Mouse (Mus musculus): ENCODE results near the gene 4933402N03Rik. TPM values are rescaled to one million over a fixed set of nuclear protein-coding genes. Genes with fewer than 3 reads are reported as not detected.

Gene 4933402N03Rik
- not detected in 2 replicates for polyA plus RNA-seq (2011; ENCODE audit: insufficient read depth, insufficient read length, low replicate concordance, missing spikeins)

DNA sequence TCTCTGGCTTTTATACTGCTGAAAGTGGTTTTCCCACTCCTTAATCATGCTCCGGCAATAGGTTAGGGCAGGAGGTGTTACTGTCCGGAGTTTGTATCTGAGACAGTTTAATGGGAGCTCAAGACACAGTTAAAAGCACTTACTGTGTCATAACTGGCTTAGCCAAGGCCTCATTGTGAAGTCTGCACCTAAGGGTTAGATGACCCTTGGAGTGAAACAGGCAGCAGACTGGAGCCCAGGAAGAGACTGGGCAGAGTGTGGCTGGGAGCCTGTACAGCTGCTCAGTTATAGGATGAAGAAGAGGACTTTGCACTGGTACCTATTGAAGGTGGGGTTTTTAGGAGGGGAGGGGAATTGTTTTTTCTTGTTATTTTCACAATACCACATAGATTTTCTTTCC is at the start of gene 4933402N03Rik:
Gene 4933402N03Rik (minus strand): TSS at position 101 of the 400 bp plus-strand sequence.
- Histone ChIP-seq H3K4me1 (ENCODE audit: control insufficient read depth, insufficient read depth, low read length) (no peaks in the 10 kb centered on the region), H3K4me3 (replicated peaks; ENCODE audit: control insufficient read depth, low read depth, low read length) (no peak within 1 kb of the TSS), H3K27ac (ENCODE audit: control insufficient read depth, insufficient read depth, low read depth, low read length, poor library complexity) (no peak within 1 kb of the TSS)
- TF ChIP-seq POLR2A (IDR thresholded peaks at IDR 0.05; ENCODE audit: borderline replicate concordance, control insufficient read depth, low read depth, low read length) (no peak), CTCF (IDR thresholded peaks at IDR 0.05; ENCODE audit: control insufficient read depth, insufficient read depth, low read length) (no peak)
- 84% methylated on average over 2 of the region's 2 CpGs for WGBS

- WGBS, result 89% methylated on average over 14 of the region's 14 CpGs
Measured at GRCm38 (mm10) chr7:131187996-131188395, 41.9 kb upstream of the 4933402N03Rik start.

DNA sequence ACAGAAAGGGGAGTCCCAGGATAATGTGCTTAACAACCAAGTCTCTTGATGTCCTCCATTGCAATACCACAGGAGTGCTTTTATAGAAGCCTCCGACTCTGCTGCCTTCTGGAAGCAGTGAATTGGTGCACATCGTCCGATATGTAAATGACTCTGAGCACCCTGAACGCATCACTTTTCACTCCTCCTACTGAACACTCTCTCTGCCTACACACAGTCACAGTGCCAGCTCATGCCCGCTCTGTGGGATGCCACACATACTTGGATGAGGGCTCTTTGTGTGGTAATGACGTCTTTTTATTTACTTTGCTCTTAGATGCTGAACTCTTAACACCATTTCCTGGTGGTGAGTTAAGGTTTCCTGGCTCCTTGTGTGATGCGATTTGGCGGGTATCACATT is 40.9 kb upstream of the 4933402N03Rik start:
- WGBS, result 61% methylated on average over 8 of the region's 8 CpGs
- no peaks in the 10 kb centered on the region for H3K4me1 ChIP-seq (ENCODE audit: control insufficient read depth, insufficient read depth, low read length)
- no peak for TF ChIP-seq CTCF (IDR thresholded peaks at IDR 0.05; ENCODE audit: control insufficient read depth, insufficient read depth, low read length)
- no peak for TF ChIP-seq POLR2A (IDR thresholded peaks at IDR 0.05; ENCODE audit: borderline replicate concordance, control insufficient read depth, low read depth, low read length)
- no peak overlapping the region for H3K4me3 ChIP-seq (replicated peaks; ENCODE audit: control insufficient read depth, low read depth, low read length)
- no peak overlapping the region for H3K27ac ChIP-seq (ENCODE audit: control insufficient read depth, insufficient read depth, low read depth, low read length, poor library complexity)

More at GRCm38 (mm10) chr7:131187996-131188395, 41.9 kb upstream of the 4933402N03Rik start:
- no peaks in the 10 kb centered on the region for H3K4me1 ChIP-seq (ENCODE audit: control insufficient read depth, insufficient read depth, low read length)
- H3K27ac ChIP-seq (ENCODE audit: control insufficient read depth, insufficient read depth, low read depth, low read length, poor library complexity), result no peak overlapping the region
- no peak for TF ChIP-seq POLR2A (IDR thresholded peaks at IDR 0.05; ENCODE audit: borderline replicate concordance, control insufficient read depth, low read depth, low read length)
- no peak for TF ChIP-seq CTCF (IDR thresholded peaks at IDR 0.05; ENCODE audit: control insufficient read depth, insufficient read depth, low read length)
- no peak overlapping the region for H3K4me3 ChIP-seq (replicated peaks; ENCODE audit: control insufficient read depth, low read depth, low read length)

- WGBS, result 61% methylated on average over 8 of the region's 8 CpGs
- no peak for TF ChIP-seq CTCF (IDR thresholded peaks at IDR 0.05; ENCODE audit: control insufficient read depth, insufficient read depth, low read length)
- no peak for TF ChIP-seq POLR2A (IDR thresholded peaks at IDR 0.05; ENCODE audit: borderline replicate concordance, control insufficient read depth, low read depth, low read length)
- Histone ChIP-seq H3K27ac (ENCODE audit: control insufficient read depth, insufficient read depth, low read depth, low read length, poor library complexity) (no peak overlapping the region), H3K4me1 (ENCODE audit: control insufficient read depth, insufficient read depth, low read length) (no peaks in the 10 kb centered on the region), H3K4me3 (replicated peaks; ENCODE audit: control insufficient read depth, low read depth, low read length) (no peak overlapping the region)
Measured at GRCm38 (mm10) chr7:131184339-131184738, 38.2 kb upstream of the 4933402N03Rik start.

- H3K4me3 ChIP-seq (replicated peaks; ENCODE audit: control insufficient read depth, low read depth, low read length), result no peak overlapping the region
- no peaks in the 10 kb centered on the region for H3K4me1 ChIP-seq (ENCODE audit: control insufficient read depth, insufficient read depth, low read length)
- 43% methylated on average over 4 of the region's 4 CpGs for WGBS
- no peak overlapping the region for H3K27ac ChIP-seq (ENCODE audit: control insufficient read depth, insufficient read depth, low read depth, low read length, poor library complexity)
- TF ChIP-seq POLR2A (IDR thresholded peaks at IDR 0.05; ENCODE audit: borderline replicate concordance, control insufficient read depth, low read depth, low read length) (no peak), CTCF (IDR thresholded peaks at IDR 0.05; ENCODE audit: control insufficient read depth, insufficient read depth, low read length) (peak; percentile 52; the same call in 1 of the 2 replicates)
Measured at GRCm38 (mm10) chr7:131182685-131183084, 36.6 kb upstream of the 4933402N03Rik start.

GRCm38 (mm10) chr7:131174121-131174520 is 28.0 kb upstream of the 4933402N03Rik start, which contains the start of gene 5430419D17Rik:
5430419D17Rik (plus strand) TSS chr7:131174402.
- 76% methylated on average over 9 of the region's 9 CpGs for WGBS
- TF ChIP-seq POLR2A (IDR thresholded peaks at IDR 0.05; ENCODE audit: borderline replicate concordance, control insufficient read depth, low read depth, low read length) (no peak), CTCF (IDR thresholded peaks at IDR 0.05; ENCODE audit: control insufficient read depth, insufficient read depth, low read length) (no peak)
- no peak within 1 kb of the TSS for H3K27ac ChIP-seq (ENCODE audit: control insufficient read depth, insufficient read depth, low read depth, low read length, poor library complexity)
- H3K4me1 ChIP-seq (ENCODE audit: control insufficient read depth, insufficient read depth, low read length), result no peaks in the 10 kb centered on the region
- H3K4me3 ChIP-seq (replicated peaks; ENCODE audit: control insufficient read depth, low read depth, low read length), result no peak within 1 kb of the TSS

DNA sequence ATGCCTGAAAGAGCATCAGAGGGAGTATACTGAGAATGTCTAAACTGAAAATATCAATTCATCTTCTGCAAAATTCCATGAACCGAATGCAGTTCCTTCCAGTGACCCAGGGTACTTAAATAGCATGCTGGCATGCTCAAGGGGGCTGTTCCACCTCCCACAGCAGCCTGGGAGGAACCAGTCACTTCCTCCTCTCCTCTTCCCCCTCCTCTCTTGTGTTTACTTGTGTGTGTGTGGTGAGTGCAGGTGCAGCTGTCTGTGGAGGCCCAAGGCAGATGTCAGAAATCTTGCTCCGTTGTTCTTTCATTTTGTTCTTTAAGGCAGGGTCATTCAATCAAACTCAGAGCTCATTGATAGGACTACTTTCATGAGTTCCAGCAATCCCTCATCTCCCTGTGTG is 23.0 kb upstream of the 4933402N03Rik start:
- TF ChIP-seq POLR2A (IDR thresholded peaks at IDR 0.05; ENCODE audit: borderline replicate concordance, control insufficient read depth, low read depth, low read length), result no peak
- no peak overlapping the region for H3K4me3 ChIP-seq (replicated peaks; ENCODE audit: control insufficient read depth, low read depth, low read length)
- 4% methylated on average over 2 of the region's 2 CpGs for WGBS
- no peaks in the 10 kb centered on the region for H3K4me1 ChIP-seq (ENCODE audit: control insufficient read depth, insufficient read depth, low read length)
- no peak overlapping the region for H3K27ac ChIP-seq (ENCODE audit: control insufficient read depth, insufficient read depth, low read depth, low read length, poor library complexity)

GRCm38 (mm10) chr7:131167771-131168170 is 21.7 kb upstream of the 4933402N03Rik start:
- H3K4me1 ChIP-seq (ENCODE audit: control insufficient read depth, insufficient read depth, low read length), result no peaks in the 10 kb centered on the region
- no peak for TF ChIP-seq CTCF (IDR thresholded peaks at IDR 0.05; ENCODE audit: control insufficient read depth, insufficient read depth, low read length)
- no peak for TF ChIP-seq POLR2A (IDR thresholded peaks at IDR 0.05; ENCODE audit: borderline replicate concordance, control insufficient read depth, low read depth, low read length)

DNA sequence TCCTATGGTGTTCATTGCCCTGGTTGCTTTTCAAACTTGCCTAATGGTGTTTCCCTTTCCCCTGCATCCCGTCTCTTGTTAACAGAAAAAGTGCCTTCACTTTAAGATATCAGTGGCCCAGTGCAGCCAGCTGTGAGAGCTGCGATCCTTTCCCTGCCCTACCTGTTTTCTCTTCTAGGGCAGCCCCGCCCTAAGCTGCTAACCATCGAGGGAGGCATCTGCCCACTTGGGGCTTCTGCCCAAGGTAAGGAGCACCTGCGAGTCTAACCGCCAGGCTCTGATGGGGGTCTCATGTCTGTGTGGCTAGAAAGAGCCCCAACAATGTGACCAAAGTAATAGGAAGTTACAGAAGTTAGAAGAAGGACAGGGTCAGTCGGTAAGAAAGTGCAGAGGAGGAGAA is 16.1 kb upstream of the 4933402N03Rik start:
- H3K4me3 ChIP-seq (replicated peaks; ENCODE audit: control insufficient read depth, low read depth, low read length), result no peak overlapping the region
- WGBS, result 51% methylated on average over 7 of the region's 7 CpGs
- no peaks in the 10 kb centered on the region for H3K4me1 ChIP-seq (ENCODE audit: control insufficient read depth, insufficient read depth, low read length)
- TF ChIP-seq CTCF (IDR thresholded peaks at IDR 0.05; ENCODE audit: control insufficient read depth, insufficient read depth, low read length) (no peak), POLR2A (IDR thresholded peaks at IDR 0.05; ENCODE audit: borderline replicate concordance, control insufficient read depth, low read depth, low read length) (no peak)
- no peak overlapping the region for H3K27ac ChIP-seq (ENCODE audit: control insufficient read depth, insufficient read depth, low read depth, low read length, poor library complexity)

More at GRCm38 (mm10) chr7:131167771-131168170, 21.7 kb upstream of the 4933402N03Rik start:
- Histone ChIP-seq H3K27ac (ENCODE audit: control insufficient read depth, insufficient read depth, low read depth, low read length, poor library complexity) (no peak overlapping the region), H3K4me3 (replicated peaks; ENCODE audit: control insufficient read depth, low read depth, low read length) (no peak overlapping the region)
- WGBS, result 72% methylated on average over 3 of the region's 3 CpGs

Data from bone marrow, adult 2 months (tissue).